Mouse (Mus musculus) spleen, embryonic (tissue): ENCODE results near the gene Zfand2a.

ENCODE experiments used
- CTCF ChIA-PET: fragments of 350-600 bp; sonication (Branson Sonifier 250); formaldehyde crosslinking; loops from one replicate; lab custom pipeline; 2022; lab: Charles Lee

Gene Zfand2a

GRCm38 (mm10) chr5:139432747-139433508 is 51.4 kb downstream of the Zfand2a start:
- CTCF ChIA-PET = no interaction called here

- CTCF ChIA-PET = no interaction called here
Observed at GRCm38 (mm10) chr5:139432333-139432732, 52.0 kb downstream of the Zfand2a start.

- CTCF ChIA-PET = no interaction called here
Observed at GRCm38 (mm10) chr5:139429818-139430341, 54.5 kb downstream of the Zfand2a start.

GRCm38 (mm10) chr5:139427989-139428388 is 56.4 kb downstream of the Zfand2a start:
- CTCF ChIA-PET = no interaction called here

GRCm38 (mm10) chr5:139427001-139427400 is 57.3 kb downstream of the Zfand2a start:
- CTCF ChIA-PET = no interaction called here

GRCm38 (mm10) chr5:139425198-139425597 is 59.2 kb downstream of the Zfand2a start:
- CTCF ChIA-PET = no interaction called here

- CTCF ChIA-PET = no interaction called here
Observed at GRCm38 (mm10) chr5:139423026-139423865, 61.1 kb downstream of the Zfand2a start, which contains the start of gene Gper1. TSS of gene Gper1 (plus strand) at chr5:139423151.
